Mouse (Mus musculus): ENCODE measurements around the gene Trim3. TPM values are rescaled to one million over a fixed set of nuclear protein-coding genes. Genes with fewer than 3 reads are reported as not detected.

Gene Trim3
- 38.9 and 39.7 TPM in 2 replicates for polyA plus RNA-seq (2015; fragmentation: Nextera tagmentation; extraction: Ambion mirVana)

GRCm38 (mm10) chr7:105633127-105633800 lies at the start of gene Trim3:
Gene Trim3 (minus strand): TSS chr7:105633571.
- Histone ChIP-seq H3K9me3 (no peaks in the 10 kb centered on the region), H3K4me1 (peaks cover 26% of the 10 kb centered on the region), H3K4me3 (peak within 1 kb of the TSS; percentile 93), H3K36me3 (peaks cover 28% of the 10 kb centered on the region), H3K4me2 (peak within 1 kb of the TSS; percentile 86), H3K27ac (peak within 1 kb of the TSS; percentile 87), H3K27me3 (no peaks in the 10 kb centered on the region), H3K9ac (peak within 1 kb of the TSS; percentile 93)
- WGBS: under 1% methylated on average over 53 of the region's 71 CpGs
- ATAC-seq (ENCODE audit: insufficient number of reproducible peaks, low FRiP score, low TSS enrichment, low read depth): peak; percentile 92

- Histone ChIP-seq H3K27me3 (no peaks in the 10 kb centered on the region), H3K9ac (peak within 1 kb of the TSS; percentile 27), H3K4me2 (peak within 1 kb of the TSS; percentile 72), H3K27ac (peak within 1 kb of the TSS; percentile 80), H3K4me3 (peak within 1 kb of the TSS; percentile 46), H3K36me3 (peaks cover 6% of the 10 kb centered on the region; the same call in 1 of the 2 replicates), H3K4me1 (0 out of 2 replicates have a peak, but pooled peaks cover 5% of the 10 kb centered on the region), H3K9me3 (no peaks in the 10 kb centered on the region)
- ATAC-seq (ENCODE audit: insufficient number of reproducible peaks, low FRiP score, low TSS enrichment, low read depth): peak; percentile 90
- 2% methylated on average over 17 of the region's 17 CpGs for WGBS
Measured at GRCm38 (mm10) chr7:105650639-105651435, 17.5 kb upstream of the Trim3 start, which contains the start of gene Dnhd1. Gene Dnhd1 (plus strand): TSS chr7:105650827.

- no peak overlapping the region for H3K27ac ChIP-seq
- H3K4me2 ChIP-seq: 0 out of 2 replicates have a peak overlapping the region, but pooled peaks have one; percentile 81
- H3K36me3 ChIP-seq: peaks cover 40% of the 10 kb centered on the region
- WGBS: 72% methylated on average over 3 of the region's 3 CpGs
- no peaks in the 10 kb centered on the region for H3K27me3 ChIP-seq
- no peak for ATAC-seq (ENCODE audit: insufficient number of reproducible peaks, low FRiP score, low TSS enrichment, low read depth)
- H3K4me1 ChIP-seq: peaks cover 26% of the 10 kb centered on the region
- H3K9me3 ChIP-seq: no peaks in the 10 kb centered on the region
- no peak overlapping the region for H3K9ac ChIP-seq
- no peak overlapping the region for H3K4me3 ChIP-seq
Measured at GRCm38 (mm10) chr7:105641936-105642335, 8.6 kb upstream of the Trim3 start.

GRCm38 (mm10) chr7:105640894-105641255 lies 7.5 kb upstream of the Trim3 start:
- under 1% methylated on average over 18 of the region's 18 CpGs for WGBS
- no peak; the same call in 1 of the 2 replicates for ATAC-seq (ENCODE audit: insufficient number of reproducible peaks, low FRiP score, low TSS enrichment, low read depth)

GRCm38 (mm10) chr7:105640233-105640893 lies 7.0 kb upstream of the Trim3 start, which contains the start of the genes Arfip2 and Gm45799:
Gene Arfip2 (minus strand): TSS chr7:105640416.
Gene Gm45799 (plus strand): TSS chr7:105640552.
- peak within 1 kb of the TSS; percentile 91 for H3K27ac ChIP-seq
- peak; percentile 96 for ATAC-seq (ENCODE audit: insufficient number of reproducible peaks, low FRiP score, low TSS enrichment, low read depth)
- H3K9ac ChIP-seq: peak within 1 kb of the TSS; percentile 79
- 1% methylated on average over 43 of the region's 45 CpGs for WGBS
- peak within 1 kb of the TSS; percentile 76 for H3K4me3 ChIP-seq
- H3K9me3 ChIP-seq: no peaks in the 10 kb centered on the region
- H3K27me3 ChIP-seq: no peaks in the 10 kb centered on the region
- H3K36me3 ChIP-seq: peaks cover 52% of the 10 kb centered on the region
- H3K4me1 ChIP-seq: peaks cover 29% of the 10 kb centered on the region
- H3K4me2 ChIP-seq: peak within 1 kb of the TSS; percentile 81

More at GRCm38 (mm10) chr7:105640894-105641255, 7.5 kb upstream of the Trim3 start:
- Histone ChIP-seq H3K4me2 (peak overlapping the region; percentile 81), H3K27ac (peak overlapping the region; percentile 91), H3K9ac (peak overlapping the region; percentile 68), H3K9me3 (no peaks in the 10 kb centered on the region), H3K36me3 (peaks cover 48% of the 10 kb centered on the region), H3K27me3 (no peaks in the 10 kb centered on the region), H3K4me1 (peaks cover 26% of the 10 kb centered on the region), H3K4me3 (peak overlapping the region; percentile 76)

- Histone ChIP-seq H3K9me3 (no peaks in the 10 kb centered on the region), H3K36me3 (peaks cover 46% of the 10 kb centered on the region), H3K4me2 (peak within 1 kb of the TSS; percentile 81), H3K9ac (peak within 1 kb of the TSS; percentile 79), H3K27me3 (no peaks in the 10 kb centered on the region), H3K4me3 (peak within 1 kb of the TSS; percentile 76), H3K27ac (peak within 1 kb of the TSS; percentile 91), H3K4me1 (peaks cover 29% of the 10 kb centered on the region)
- peak; percentile 0; the same call in 1 of the 2 replicates for ATAC-seq (ENCODE audit: insufficient number of reproducible peaks, low FRiP score, low TSS enrichment, low read depth)
- 0% methylated on average over 2 of the region's 2 CpGs for WGBS
Measured at GRCm38 (mm10) chr7:105639756-105640155, 6.4 kb upstream of the Trim3 start, which contains the start of gene Timm10b. Gene Timm10b (plus strand): TSS chr7:105640056.

- Histone ChIP-seq H3K36me3 (peaks cover 46% of the 10 kb centered on the region), H3K9ac (no peak overlapping the region), H3K9me3 (no peaks in the 10 kb centered on the region), H3K27ac (no peak overlapping the region), H3K4me2 (peak overlapping the region; percentile 81), H3K4me3 (peak overlapping the region; percentile 76), H3K4me1 (peaks cover 33% of the 10 kb centered on the region), H3K27me3 (no peaks in the 10 kb centered on the region)
- ATAC-seq (ENCODE audit: insufficient number of reproducible peaks, low FRiP score, low TSS enrichment, low read depth): no peak
- WGBS: 70% methylated on average over 9 of the region's 9 CpGs
Measured at GRCm38 (mm10) chr7:105639304-105639703, 5.9 kb upstream of the Trim3 start.

- no peak for ATAC-seq (ENCODE audit: insufficient number of reproducible peaks, low FRiP score, low TSS enrichment, low read depth)
- no peak overlapping the region for H3K4me2 ChIP-seq
- H3K4me3 ChIP-seq: no peak overlapping the region
- no peaks in the 10 kb centered on the region for H3K9me3 ChIP-seq
- 92% methylated on average over 6 of the region's 6 CpGs for WGBS
- H3K36me3 ChIP-seq: peaks cover 43% of the 10 kb centered on the region
- peaks cover 38% of the 10 kb centered on the region for H3K4me1 ChIP-seq
- H3K9ac ChIP-seq: no peak overlapping the region
- H3K27me3 ChIP-seq: no peaks in the 10 kb centered on the region
- no peak overlapping the region for H3K27ac ChIP-seq
Measured at GRCm38 (mm10) chr7:105638776-105639175, 5.4 kb upstream of the Trim3 start.

- Histone ChIP-seq H3K36me3 (peaks cover 32% of the 10 kb centered on the region), H3K9me3 (no peaks in the 10 kb centered on the region), H3K27me3 (no peaks in the 10 kb centered on the region), H3K4me1 (peaks cover 36% of the 10 kb centered on the region), H3K27ac (no peak overlapping the region), H3K4me3 (no peak overlapping the region), H3K4me2 (no peak overlapping the region), H3K9ac (no peak overlapping the region)
- WGBS: 97% methylated on average over 2 of the region's 2 CpGs
- no peak for ATAC-seq (ENCODE audit: insufficient number of reproducible peaks, low FRiP score, low TSS enrichment, low read depth)
Measured at GRCm38 (mm10) chr7:105635726-105636125, 2.4 kb upstream of the Trim3 start.

- Histone ChIP-seq H3K36me3 (peaks cover 32% of the 10 kb centered on the region), H3K27ac (peak overlapping the region; percentile 83; the same call in 1 of the 2 replicates), H3K4me2 (peak overlapping the region; percentile 86), H3K9me3 (no peaks in the 10 kb centered on the region), H3K4me1 (peaks cover 32% of the 10 kb centered on the region), H3K9ac (no peak overlapping the region), H3K4me3 (peak overlapping the region; percentile 93), H3K27me3 (no peaks in the 10 kb centered on the region)
- no peak for ATAC-seq (ENCODE audit: insufficient number of reproducible peaks, low FRiP score, low TSS enrichment, low read depth)
- WGBS: 41% methylated on average over 9 of the region's 9 CpGs
Measured at GRCm38 (mm10) chr7:105634272-105634920, 1.0 kb upstream of the Trim3 start.

- 1% methylated on average over 10 of the region's 10 CpGs for WGBS
- H3K36me3 ChIP-seq: peaks cover 31% of the 10 kb centered on the region
- no peaks in the 10 kb centered on the region for H3K27me3 ChIP-seq
- peak overlapping the region; percentile 86 for H3K4me2 ChIP-seq
- peak overlapping the region; percentile 93 for H3K4me3 ChIP-seq
- peak; percentile 15; the same call in 1 of the 2 replicates for ATAC-seq (ENCODE audit: insufficient number of reproducible peaks, low FRiP score, low TSS enrichment, low read depth)
- no peaks in the 10 kb centered on the region for H3K9me3 ChIP-seq
- H3K27ac ChIP-seq: peak overlapping the region; percentile 83
- H3K4me1 ChIP-seq: peaks cover 27% of the 10 kb centered on the region
- H3K9ac ChIP-seq: peak overlapping the region; percentile 93
Measured at GRCm38 (mm10) chr7:105633801-105634135, 397 bp upstream of the Trim3 start.

Data from limb, embryonic 15.5 days (tissue).